Comparison of ENCODE assay signal across 13 mouse cellular contexts in the genomic region with DNA sequence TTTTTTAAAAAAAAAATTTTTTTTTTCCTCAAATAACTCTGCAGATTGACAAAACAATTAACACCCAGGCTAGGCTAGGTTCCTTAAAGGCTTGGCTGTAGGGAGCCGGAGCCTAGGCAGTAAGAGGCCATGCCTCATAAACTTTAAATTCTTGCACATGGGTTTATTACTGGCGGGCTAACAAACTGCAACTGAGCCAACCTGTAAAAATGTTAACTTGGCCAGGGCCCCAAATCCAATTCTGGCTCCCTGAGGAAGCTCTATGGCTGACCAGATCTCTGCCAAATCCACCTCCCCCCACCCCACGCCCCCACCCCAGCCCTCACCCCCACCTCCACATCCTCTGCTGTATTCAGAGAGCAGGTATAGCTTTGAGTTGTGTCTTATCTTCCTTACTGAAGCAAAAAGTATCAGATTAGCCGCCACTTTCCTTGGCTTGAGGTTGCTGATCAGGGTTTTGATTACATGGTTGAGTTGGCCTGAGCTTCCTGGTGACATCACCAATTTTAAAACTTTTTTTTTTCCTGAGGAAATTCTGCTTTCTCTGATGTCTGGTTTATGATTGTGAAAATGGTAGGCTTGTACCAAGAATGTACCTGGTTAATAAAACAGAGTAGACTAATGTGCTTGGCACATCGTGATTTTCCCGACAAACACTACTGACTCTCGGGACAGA. TPM values are rescaled to one million over a fixed set of nuclear protein-coding genes. Genes with fewer than 3 reads are reported as not detected.
DNase-seq lines count a peak whose midpoint lies in the region; ATAC-seq lines count a peak whose summit lies in the region.
"Had no signal": no experiment of that assay in that cellular context is flagged by ENCODE, and none has a peak within 500 bp of the region (broad histone marks: within the 10 kb centered on the region; RNA-seq: fewer than 3 reads in every experiment).

No protein-coding gene starts in this region.

- peaks cover 64% of the 10 kb centered on the region for H3K4me1 ChIP-seq in heart, embryonic 10.5 days
- peaks cover 23% of the 10 kb centered on the region for H3K4me1 ChIP-seq in midbrain, embryonic 11.5 days (ENCODE audit: control insufficient read depth, insufficient read depth, low read length)

- no peaks in the 10 kb centered on the region for H3K36me3 ChIP-seq in heart, embryonic 10.5 days
- no peaks in the 10 kb centered on the region for H3K36me3 ChIP-seq in midbrain, embryonic 11.5 days (ENCODE audit: control insufficient read depth, insufficient read depth, low read length)
- H3K36me3 ChIP-seq: midbrain, embryonic 10.5 days had no signal

- H3K4me2 ChIP-seq in midbrain, embryonic 11.5 days: no peak overlapping the region

- H3K9me3 ChIP-seq in heart, embryonic 10.5 days: no peaks in the 10 kb centered on the region
- H3K9me3 ChIP-seq in midbrain, embryonic 11.5 days (ENCODE audit: control insufficient read depth, low read length): no peaks in the 10 kb centered on the region
- H3K9me3 ChIP-seq: midbrain, embryonic 10.5 days had no signal

- H3K9ac ChIP-seq in midbrain, embryonic 11.5 days (ENCODE audit: low read length): no peak overlapping the region

- no peak for ATAC-seq in inflammation-experienced regulatory T-cells, adult 6 months
- no peak for ATAC-seq in midbrain, embryonic 11.5 days (ENCODE audit: low FRiP score)

- peak overlapping the region; percentile 91 for H3K27ac ChIP-seq in heart, embryonic 10.5 days
- no peak overlapping the region for H3K27ac ChIP-seq in midbrain, embryonic 11.5 days (ENCODE audit: low read depth, low read length)

- DNase-seq in heart, embryonic 10.5 days (ENCODE audit: low spot score): no peak
- no peak for DNase-seq in heart, adult 18-20 months
- DNase-seq in urinary bladder, postnatal 14 days (ENCODE audit: low spot score): peak; percentile 43
- DNase-seq in urinary bladder, adult 18-20 months (ENCODE audit: low spot score in 2 of 2): no peak
- peak; percentile 52 for DNase-seq in kidney, postnatal 14 days
- DNase-seq in midbrain, embryonic 11.5 days (ENCODE audit: low spot score, missing footprints): no peak
- DNase-seq in layer of hippocampus, adult 8-10 months (ENCODE audit: low spot score in 2 of 2): no peak
- DNase-seq: B cell, adult 2 months; cerebellum, adult 11 months had no signal

- H3K4me3 ChIP-seq in heart, embryonic 10.5 days: peak overlapping the region; percentile 73
- no peak overlapping the region for H3K4me3 ChIP-seq in midbrain, embryonic 11.5 days (ENCODE audit: low read depth, low read length)

- peaks cover 29% of the 10 kb centered on the region for H3K27me3 ChIP-seq in heart, embryonic 10.5 days (ENCODE audit: insufficient read depth, poor library complexity, severe bottlenecking)
- peaks cover 51% of the 10 kb centered on the region for H3K27me3 ChIP-seq in midbrain, embryonic 11.5 days (ENCODE audit: control insufficient read depth, insufficient read depth, low read length)

- 52% methylated on average over 7 of the region's 7 CpGs for WGBS in heart, embryonic 10.5 days
- WGBS in midbrain, embryonic 11.5 days: 63% methylated on average over 7 of the region's 7 CpGs

RNA-seq across cellular contexts. Expression of a gene that starts 1.9 kb away (rescaled TPM):
- 31.2 and 37.7 TPM in 2 replicates for polyA plus RNA-seq in heart, embryonic 10.5 days (2016; fragmentation: Nextera tagmentation; extraction: Ambion mirVana)
- total RNA-seq in heart, adult 18-20 months (2021): under 1 TPM; 0.35 to 0.93 TPM
- not detected for polyA plus RNA-seq in inflammation-experienced regulatory T-cells, adult 6 months (2017; shearing (Covaris generic))
- 1.2 and 1.3 TPM in 2 replicates for polyA plus RNA-seq in midbrain, embryonic 11.5 days (2014; fragmentation: Nextera tagmentation; extraction: Ambion mirVana)
- total RNA-seq in layer of hippocampus, adult 8-10 months (2022): under 1 TPM; 0.08 to 0.25 (median 0.20) TPM
- total RNA-seq: hematopoietic stem cell, adult 5-6 weeks had no signal

RNA-seq across cellular contexts. Expression of a gene that starts 12.3 kb away (rescaled TPM):
- polyA plus RNA-seq in heart, embryonic 10.5 days (2016; fragmentation: Nextera tagmentation; extraction: Ambion mirVana): not detected in 2 replicates
- total RNA-seq in heart, adult 18-20 months (2021): not detected
- polyA plus RNA-seq in inflammation-experienced regulatory T-cells, adult 6 months (2017; shearing (Covaris generic)): not detected
- polyA plus RNA-seq in midbrain, embryonic 11.5 days (2014; fragmentation: Nextera tagmentation; extraction: Ambion mirVana): not detected in 2 replicates
- not detected for total RNA-seq in layer of hippocampus, adult 8-10 months (2022)
- total RNA-seq: hematopoietic stem cell, adult 5-6 weeks; liver, adult 2 months had no signal
- polyA plus RNA-seq: liver, adult 2 months; midbrain, embryonic 10.5 days had no signal

Comparison
In these comparisons a context has a peak if more than half of its experiments do, and no peak if none do; other contexts are left out.
1. DNase-seq: peak in urinary bladder, postnatal 14 days (single experiment) and kidney, postnatal 14 days (single experiment); none in heart, embryonic 10.5 days (single experiment), heart, adult 18-20 months (0 of 2), urinary bladder, adult 18-20 months (0 of 2), midbrain, embryonic 11.5 days (single experiment) and layer of hippocampus, adult 8-10 months (0 of 2).
2. RNA of a gene that starts 1.9 kb away (polyA plus RNA-seq): 31.2 to 37.7 TPM in heart, embryonic 10.5 days; 1.2 to 1.3 TPM in midbrain, embryonic 11.5 days and not detected in inflammation-experienced regulatory T-cells, adult 6 months; every median in the first group is over 10 times any median in the second.